In the genomic region with DNA sequence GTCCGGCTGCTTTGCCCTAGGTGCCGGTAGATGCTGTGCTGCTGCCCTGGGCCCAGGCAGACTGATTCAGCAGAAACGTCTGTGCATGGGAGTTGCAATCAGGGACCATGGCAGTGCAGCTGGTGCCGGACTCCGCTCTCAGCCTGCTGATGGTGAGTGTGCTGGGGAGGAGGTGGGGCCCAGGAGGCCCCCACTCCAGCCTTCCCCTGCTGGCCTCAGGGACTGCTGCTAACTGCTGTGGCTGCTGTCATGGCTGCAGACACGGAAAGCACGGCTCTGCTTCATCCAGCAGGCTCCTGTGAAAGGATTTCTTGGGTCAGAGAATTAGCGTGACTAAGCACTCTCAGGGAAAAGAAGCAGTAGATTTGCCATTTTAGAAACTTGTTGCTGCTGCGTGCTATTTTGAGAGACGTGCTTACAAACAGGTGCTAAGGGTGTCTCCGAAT, we compare ENCODE assay signal across 8 mouse cellular contexts. TPM values are rescaled to one million over a fixed set of nuclear protein-coding genes. Genes with fewer than 3 reads are reported as not detected.
DNase-seq lines count a peak whose midpoint lies in the region; ATAC-seq lines count a peak whose summit lies in the region.

No protein-coding gene starts in this region.

- 0 out of 2 replicates have a peak, but pooled peaks cover 3% of the 10 kb centered on the region for H3K27me3 ChIP-seq in kidney, embryonic 15.5 days

- no peak for DNase-seq in kidney, adult 18-20 months
- DNase-seq in embryo, embryonic 10 days (ENCODE audit: low spot score), result peak; percentile 44
- DNase-seq in heart, postnatal 4 days, result peak; percentile 5
- DNase-seq in left cerebral cortex, postnatal 36 days (ENCODE audit: low spot score in 2 of 2), result peak; percentile 73 to 76
- DNase-seq in right cerebral cortex, postnatal 10 days (ENCODE audit: low spot score in 2 of 2), result peak; percentile 56 to 72
- no peak for DNase-seq in ovary, postnatal 10 days (ENCODE audit: low spot score)

- intact Hi-C loops in left cerebral cortex, postnatal 36 days (cut with DNase I), result loop anchor here (5.0 kb wide), 2 partner anchors 84 to 101 kb away; no protein-coding TSS in a partner anchor

- peaks cover 17% of the 10 kb centered on the region for H3K4me1 ChIP-seq in kidney, embryonic 15.5 days

- H3K4me2 ChIP-seq in kidney, embryonic 15.5 days, result peak overlapping the region; percentile 46

- peak; percentile 83; the same call in 1 of the 2 replicates for ATAC-seq in kidney, embryonic 15.5 days (replicated peaks; ENCODE audit: low FRiP score)
- no peak for ATAC-seq in activated CD4-positive, CD25-positive, alpha-beta regulatory T cell, adult 4 months

- no peaks in the 10 kb centered on the region for H3K9me3 ChIP-seq in kidney, embryonic 15.5 days (replicated peaks)

- no peak overlapping the region for H3K4me3 ChIP-seq in kidney, embryonic 15.5 days (replicated peaks)

- 37% methylated on average over 11 of the region's 11 CpGs for whole genome bisulfite sequencing in kidney, embryonic 15.5 days

- no peak overlapping the region for H3K9ac ChIP-seq in kidney, embryonic 15.5 days

- no peak overlapping the region for H3K27ac ChIP-seq in kidney, embryonic 15.5 days

- H3K36me3 ChIP-seq in kidney, embryonic 15.5 days, result no peaks in the 10 kb centered on the region

RNA-seq across cellular contexts. Expression of gene Frmd4a, which starts 0.9 kb away (rescaled TPM):
- 34.9 and 35.9 TPM in 2 replicates for polyA plus RNA-seq in kidney, embryonic 15.5 days (2015; fragmentation: Nextera tagmentation; extraction: Ambion mirVana)
- total RNA-seq in heart, postnatal 4 days (2021), result 10 to 100 TPM; 51.3 to 52.7 TPM
- total RNA-seq in left cerebral cortex, postnatal 36 days (2021), result 10 to 100 TPM; 42.2 to 75.6 TPM
- polyA plus RNA-seq in activated CD4-positive, CD25-positive, alpha-beta regulatory T cell, adult 4 months (2017; shearing (Covaris generic)), result 1 to 10 TPM in 1 of 2 experiments, under 1 TPM in 1; 0.61 to 1.2 TPM

Comparison
In these comparisons a context has a peak if more than half of its experiments do, and no peak if none do; other contexts are left out.
1. DNase-seq: peak in embryo, embryonic 10 days (single experiment), heart, postnatal 4 days (single experiment), left cerebral cortex, postnatal 36 days (2 of 2) and right cerebral cortex, postnatal 10 days (2 of 2); none in kidney, adult 18-20 months (single experiment) and ovary, postnatal 10 days (single experiment).